Mouse (Mus musculus) right cerebral cortex, postnatal 25 days (tissue): Measurements from ENCODE around the gene Cd4.
A peak's percentile ranks its signal among the peaks of the same experiment; 100 is the strongest.
"Not testable (repeated sequence)": the region's sequence is repeated elsewhere in the genome, so short reads cannot be mapped to it uniquely, and the experiment has no call there.

Experiments
- DNase-seq: peaks from one replicate; pipeline ENCODE4 v3.0.0; 2022

Gene Cd4

GRCm38 (mm10) chr6:124915160-124915941 is 27.3 kb upstream of the Cd4 start:
- DNase-seq: no peak

GRCm38 (mm10) chr6:124914511-124914910 is 26.5 kb upstream of the Cd4 start:
- no peak for DNase-seq

GRCm38 (mm10) chr6:124913721-124914285 is 25.8 kb upstream of the Cd4 start:
- no peak for DNase-seq

- no peak for DNase-seq
These were observed 25.2 kb upstream of the Cd4 start for GRCm38 (mm10) chr6:124913214-124913613.

DNA sequence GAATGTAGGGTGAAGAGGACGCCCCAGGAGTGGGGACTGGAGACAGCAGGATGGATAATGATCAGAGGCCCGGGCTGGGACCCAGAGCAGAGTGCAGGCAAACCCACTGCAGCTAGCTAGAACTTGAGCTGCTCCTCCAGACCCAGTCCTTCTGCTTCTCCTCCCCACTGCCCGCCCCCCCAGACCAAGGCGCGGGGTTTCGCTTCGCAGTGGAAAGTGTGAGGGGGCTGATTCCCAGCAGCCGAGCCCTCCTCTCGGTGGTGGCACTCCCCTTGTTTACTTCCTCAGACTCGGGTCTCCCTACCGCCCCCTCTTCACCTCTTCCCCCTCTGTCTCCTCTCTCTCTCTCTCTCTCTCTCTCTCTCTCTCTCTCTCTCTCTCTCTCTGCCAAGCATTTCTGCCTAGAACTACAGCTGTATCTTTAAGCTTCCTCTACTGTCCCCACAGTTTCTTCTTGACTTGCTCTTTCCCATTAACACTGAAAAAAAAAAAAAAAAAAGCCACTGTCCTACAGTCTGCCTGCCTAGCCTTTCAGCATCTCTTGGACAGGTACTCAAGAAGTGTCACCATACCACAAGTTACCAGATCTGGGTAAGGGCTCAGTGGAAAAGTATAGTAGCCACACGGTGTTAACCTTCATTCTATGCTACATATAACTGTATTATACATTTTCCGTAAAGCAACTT is 23.7 kb upstream of the Cd4 start, which contains the start of gene Lag3:
Lag3 (minus strand) TSS at position 173 of the 686 bp plus-strand sequence.
- no peak for DNase-seq

DNA sequence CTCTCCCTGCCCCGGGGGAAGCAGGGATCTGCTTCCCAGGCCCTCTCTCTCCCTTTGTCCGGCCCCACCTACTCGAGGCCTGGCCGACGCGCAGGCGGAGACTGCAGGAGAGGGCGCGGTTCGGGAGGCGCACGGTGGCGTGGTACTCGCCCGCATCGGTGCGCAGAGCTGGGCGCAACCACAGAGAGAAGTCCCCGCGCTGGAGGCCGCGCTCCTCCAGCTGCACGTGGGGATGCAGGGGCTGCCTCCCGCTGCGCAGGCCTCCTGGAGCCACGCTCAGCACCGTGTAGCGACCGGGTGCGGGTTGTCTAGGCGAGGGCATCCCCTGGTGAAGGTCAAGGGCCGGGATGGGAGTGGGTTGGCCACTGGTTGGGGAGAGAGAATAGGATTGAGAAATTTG is 22.0 kb upstream of the Cd4 start:
- peak; percentile 37 for DNase-seq

GRCm38 (mm10) chr6:124907767-124908166 is 19.7 kb upstream of the Cd4 start:
- DNase-seq: no peak

DNA sequence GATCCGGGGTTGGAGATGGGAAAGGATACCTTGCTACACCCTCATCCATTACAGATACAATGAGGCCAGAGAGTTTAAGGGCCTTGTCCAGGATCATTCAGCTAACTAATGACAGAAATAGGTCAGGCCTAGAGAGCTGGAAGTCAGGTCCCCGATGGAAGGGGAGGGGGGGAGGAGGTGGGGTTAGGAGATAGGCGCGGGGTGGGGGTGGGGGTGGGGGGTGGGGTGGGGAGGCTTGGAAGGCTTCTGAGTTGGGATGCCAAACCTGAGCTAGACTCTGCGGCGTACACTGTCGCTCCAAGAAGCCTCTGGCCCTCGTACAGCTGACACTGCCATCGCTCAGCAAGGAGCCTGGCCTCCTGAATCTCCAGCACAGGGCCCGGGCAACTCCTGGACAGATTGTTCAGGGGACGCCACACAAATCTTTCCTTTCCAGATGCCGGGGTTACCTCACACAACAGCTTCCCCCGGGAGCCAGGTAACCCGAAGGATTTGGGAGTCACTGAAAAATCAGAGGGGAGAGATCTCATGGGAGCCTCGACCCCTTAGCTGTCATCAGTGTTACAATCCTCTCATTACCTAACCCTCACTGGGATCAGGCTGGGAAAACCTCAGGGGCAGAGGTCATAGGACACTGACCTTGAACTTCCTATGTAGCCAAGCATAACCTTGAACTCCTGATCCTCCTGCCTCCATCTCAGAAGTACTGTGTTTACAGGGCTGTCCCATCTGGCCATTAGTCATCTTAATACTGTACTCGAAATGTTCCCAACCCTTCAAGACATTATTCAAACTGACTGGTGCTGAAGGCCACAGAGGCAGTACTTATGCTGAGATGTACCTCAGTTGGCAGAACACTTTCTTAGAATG is 17.2 kb upstream of the Cd4 start:
- no peak for DNase-seq

- peak; percentile 76 for DNase-seq
These were observed 16.4 kb upstream of the Cd4 start for GRCm38 (mm10) chr6:124904161-124904981.

GRCm38 (mm10) chr6:124903580-124904151 is 15.6 kb upstream of the Cd4 start:
- DNase-seq: peak; percentile 87

GRCm38 (mm10) chr6:124901851-124902250 is 13.8 kb upstream of the Cd4 start:
- no peak for DNase-seq

DNA sequence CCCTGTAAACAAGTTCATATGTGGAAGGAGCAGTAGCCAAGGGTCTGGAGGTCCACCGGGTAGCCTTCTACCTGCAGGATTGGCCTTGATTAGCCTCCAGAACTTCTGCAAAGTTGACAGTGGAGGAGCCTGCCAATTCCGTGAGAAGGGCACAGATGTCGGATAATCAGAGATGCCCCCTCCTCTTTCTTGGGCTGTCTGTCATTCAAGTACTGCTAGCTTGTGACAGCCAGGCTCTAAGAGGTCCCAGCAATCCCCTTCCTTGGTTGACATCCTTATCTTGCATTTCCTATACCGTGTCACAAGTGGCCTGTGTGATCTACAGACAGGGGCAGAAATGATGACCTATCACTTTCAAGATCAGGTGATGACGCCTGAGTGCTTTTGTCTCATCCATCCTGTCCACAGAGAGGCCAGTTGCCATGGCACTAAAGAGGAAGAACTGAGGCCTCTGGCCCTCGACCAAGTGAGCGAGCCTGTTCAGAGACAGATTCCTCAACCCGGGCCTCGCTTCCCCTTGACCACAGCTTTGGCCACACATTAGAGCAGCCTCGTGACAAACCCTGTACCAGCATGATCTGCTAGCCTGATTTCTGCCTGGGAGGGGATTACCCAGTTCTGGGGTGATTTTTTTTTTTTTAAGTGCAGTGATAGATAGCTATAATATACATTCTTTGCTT is 12.9 kb upstream of the Cd4 start:
- peak; percentile 19 for DNase-seq

DNA sequence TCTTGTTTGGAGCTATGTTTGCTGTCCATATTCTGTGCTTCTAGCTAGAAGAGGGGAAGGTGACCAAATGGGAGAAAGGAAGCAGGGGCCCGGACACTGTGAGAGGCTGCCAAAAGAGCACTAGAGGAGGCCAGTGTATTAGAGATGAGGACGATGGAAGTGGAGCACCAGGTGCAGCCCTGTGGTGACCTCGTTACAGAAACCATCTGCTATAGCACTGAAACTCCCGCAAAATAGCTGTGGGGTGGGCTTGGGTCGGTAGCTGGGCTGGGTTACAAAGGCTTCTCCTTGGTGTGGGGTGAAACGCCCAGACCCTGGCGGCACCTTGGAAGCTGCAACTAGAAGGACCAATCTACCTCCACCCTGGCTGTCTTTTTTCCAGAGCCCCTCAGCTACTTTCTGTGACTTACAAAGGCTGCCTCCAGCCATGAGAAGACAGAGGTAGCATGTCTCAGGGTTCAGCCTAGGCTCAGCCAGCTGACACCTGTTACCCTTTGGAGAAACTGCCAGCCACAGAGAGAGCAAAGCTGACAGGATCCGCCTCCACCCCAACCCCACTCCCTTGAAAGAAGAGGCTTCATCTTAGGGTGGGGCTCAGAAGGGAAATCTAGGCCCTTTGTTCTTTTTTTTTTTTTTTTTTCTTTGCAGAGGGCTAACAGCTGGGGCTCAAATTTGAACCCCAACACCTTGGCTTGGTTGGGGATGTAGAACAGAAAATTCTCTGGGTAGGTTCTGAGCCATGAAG is 12.2 kb upstream of the Cd4 start:
- DNase-seq: no peak

GRCm38 (mm10) chr6:124898359-124898758 is 10.3 kb upstream of the Cd4 start:
- no peak for DNase-seq

DNA sequence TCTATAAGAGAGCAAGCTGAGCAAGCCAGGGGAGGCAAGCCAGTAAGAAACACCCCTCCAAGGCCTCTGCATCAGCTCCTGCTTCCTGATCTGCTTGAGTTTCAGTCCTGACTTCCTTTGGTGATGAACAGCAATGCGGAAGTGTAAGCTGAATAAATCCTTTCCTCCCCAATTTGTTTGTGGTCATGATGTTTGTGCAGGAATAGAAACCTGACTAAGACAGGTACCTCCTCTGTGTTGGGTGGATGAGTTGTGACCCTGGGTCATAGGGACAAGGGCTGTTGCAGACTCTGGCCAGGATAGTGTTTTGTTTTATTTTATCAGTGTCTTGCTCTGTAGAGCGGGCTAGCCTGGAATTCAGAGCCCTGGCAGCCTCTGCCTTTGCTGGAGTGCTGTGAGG is 6.1 kb upstream of the Cd4 start:
- not testable (repeated sequence) for DNase-seq

DNA sequence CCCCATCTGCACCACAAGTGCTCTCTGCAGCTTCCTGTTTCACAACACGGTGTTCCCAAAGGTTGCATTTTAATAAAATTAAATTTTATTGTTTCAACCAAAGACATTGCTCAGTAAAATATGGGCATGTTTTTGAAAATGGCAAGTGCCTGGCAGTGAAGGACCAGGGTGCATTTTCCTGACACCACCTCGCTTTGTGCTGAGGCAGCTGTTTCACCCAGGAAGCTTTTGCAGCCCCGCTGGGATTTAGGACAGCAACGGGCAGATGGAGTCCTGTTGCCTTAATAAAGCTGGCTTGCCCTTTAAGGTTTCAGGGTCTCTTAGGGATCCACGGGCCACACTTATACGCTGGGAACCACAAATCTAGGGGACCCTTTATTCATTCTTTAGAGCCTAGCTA is 3.0 kb upstream of the Cd4 start:
- DNase-seq: no peak

- no peak for DNase-seq
These were observed 619 bp upstream of the Cd4 start for GRCm38 (mm10) chr6:124888555-124889125.

DNA sequence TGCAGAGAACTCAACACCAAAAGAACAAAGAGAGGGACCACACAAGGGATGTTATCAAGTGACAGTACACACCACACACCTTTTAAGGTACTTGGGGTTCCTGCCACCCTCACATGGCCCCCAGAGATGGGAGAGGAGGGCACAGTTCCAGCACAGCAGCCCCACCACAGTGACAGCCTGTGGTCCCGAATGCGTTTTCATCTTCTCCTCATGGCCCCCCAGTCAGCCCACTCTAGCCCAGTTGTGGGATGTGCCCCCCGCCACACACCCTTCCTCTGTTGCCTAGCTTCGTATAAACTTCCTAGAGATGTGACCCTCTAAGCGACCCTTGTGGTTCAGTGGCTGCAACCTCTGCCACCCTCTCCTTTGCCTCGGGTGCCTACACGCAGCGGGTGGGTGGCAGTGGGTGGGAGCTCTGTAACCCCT is 2.1 kb downstream of the Cd4 start:
- DNase-seq: no peak

DNA sequence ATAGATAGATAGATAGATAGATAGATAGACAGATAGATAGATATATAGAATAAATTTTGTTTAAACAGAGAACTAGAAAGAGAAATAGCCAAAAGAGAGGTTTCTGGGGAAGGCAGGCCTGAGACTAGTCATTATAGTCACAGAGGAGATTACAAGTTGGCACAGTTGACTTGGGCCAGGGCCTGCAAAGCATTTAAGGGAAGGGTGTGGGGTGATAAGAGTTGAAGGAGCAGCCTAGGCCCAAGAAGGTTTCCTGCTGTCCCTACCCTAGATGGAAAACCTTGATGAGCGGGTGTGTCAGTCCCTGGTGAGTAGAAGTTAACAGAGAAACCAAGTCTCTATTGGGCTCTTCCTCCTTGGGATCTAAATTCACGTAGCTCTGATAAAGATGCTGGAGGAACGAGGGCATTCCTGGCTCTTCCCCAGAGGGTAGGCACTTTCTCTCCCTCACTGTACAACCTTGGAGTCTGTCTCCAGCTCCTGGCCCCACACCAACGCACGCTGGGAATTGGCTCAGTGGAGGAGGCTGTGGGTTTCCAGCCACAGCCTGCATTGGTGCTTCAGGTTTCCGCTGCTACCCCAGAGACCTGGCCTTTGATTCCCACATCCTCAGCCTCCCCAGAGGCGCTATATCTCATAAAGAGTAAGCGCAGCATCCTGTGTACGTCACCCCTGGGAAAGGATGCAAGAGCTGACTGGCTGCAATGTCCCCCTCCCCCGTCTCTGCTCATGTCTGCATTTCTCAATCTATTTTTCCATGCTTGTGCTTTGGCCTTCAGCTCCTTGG is 3.1 kb downstream of the Cd4 start:
- no peak for DNase-seq
